Mouse (Mus musculus) splenic B cell, adult 2 months (primary cell): ENCODE data around the gene BC005624.
A peak's percentile ranks its signal among the peaks of the same experiment; 100 is the strongest.
"Not testable (repeated sequence)": the region's sequence is repeated elsewhere in the genome, so short reads cannot be mapped to it uniquely, and the experiment has no call there.

ENCODE experiments used
- DNase-seq: peaks from one replicate; pipeline ENCODE4 v3.0.0-alpha.2; 2011; ENCODE audit warnings: low read depth, low spot score
- H3K27me3 ChIP-seq: 2 replicates; pipeline ENCODE4 v1.6.1; 2012; ENCODE audit warnings: mild to moderate bottlenecking, low read length, moderate library complexity, mixed read lengths; ENCODE audit not compliant: control insufficient read depth, poor library complexity, insufficient read depth, severe bottlenecking
- H3K36me3 ChIP-seq: 2 replicates; pipeline ENCODE4 v1.6.1; 2012; ENCODE audit warnings: mild to moderate bottlenecking, low read length, moderate library complexity, mixed read lengths; ENCODE audit not compliant: control insufficient read depth, poor library complexity, insufficient read depth, severe bottlenecking

BC005624 gene

GRCm38 (mm10) chr2:30954797-30955196 is 27.2 kb downstream of the BC005624 start:
- no peaks in the 10 kb centered on the region for H3K27me3 ChIP-seq
- DNase-seq = peak; percentile 30
- peaks cover 1% of the 10 kb centered on the region for H3K36me3 ChIP-seq

- no peaks in the 10 kb centered on the region for H3K27me3 ChIP-seq
- DNase-seq = peak; percentile 87
Observed at GRCm38 (mm10) chr2:30952824-30953490, 29.0 kb downstream of the BC005624 start, which contains the start of gene Tor1b. Gene Tor1b (plus strand): TSS chr2:30952959.

GRCm38 (mm10) chr2:30952457-30952823 is 29.6 kb downstream of the BC005624 start:
- DNase-seq = no peak
- H3K27me3 ChIP-seq = no peaks in the 10 kb centered on the region
- H3K36me3 ChIP-seq = no peaks in the 10 kb centered on the region; the same call in 1 of the 2 replicates

More at GRCm38 (mm10) chr2:30952824-30953490, 29.0 kb downstream of the BC005624 start, which contains the start of gene Tor1b:
- H3K36me3 ChIP-seq = no peaks in the 10 kb centered on the region; the same call in 1 of the 2 replicates

GRCm38 (mm10) chr2:30942603-30943011 is 39.4 kb downstream of the BC005624 start:
- peak; percentile 86 for DNase-seq
- H3K27me3 ChIP-seq = no peaks in the 10 kb centered on the region

GRCm38 (mm10) chr2:30942116-30942515 is 39.9 kb downstream of the BC005624 start:
- H3K36me3 ChIP-seq, H3K27me3 ChIP-seq: not testable (repeated sequence)
- peak; percentile 44 for DNase-seq

More at GRCm38 (mm10) chr2:30942603-30943011, 39.4 kb downstream of the BC005624 start:
- no peaks in the 10 kb centered on the region for H3K36me3 ChIP-seq

GRCm38 (mm10) chr2:30941586-30941985 is 40.4 kb downstream of the BC005624 start:
- DNase-seq = no peak

GRCm38 (mm10) chr2:30938574-30938991 is 43.4 kb downstream of the BC005624 start:
- H3K27me3 ChIP-seq = no peaks in the 10 kb centered on the region
- no peak for DNase-seq
- H3K36me3 ChIP-seq = peaks cover 2% of the 10 kb centered on the region; the same call in 1 of the 2 replicates

More at GRCm38 (mm10) chr2:30941586-30941985, 40.4 kb downstream of the BC005624 start:
- Histone ChIP-seq H3K36me3 (no peaks in the 10 kb centered on the region), H3K27me3 (no peaks in the 10 kb centered on the region)

GRCm38 (mm10) chr2:30937731-30938130 is 44.3 kb downstream of the BC005624 start:
- Histone ChIP-seq H3K36me3 (peaks cover 2% of the 10 kb centered on the region; the same call in 1 of the 2 replicates), H3K27me3 (no peaks in the 10 kb centered on the region)
- no peak for DNase-seq

- H3K27me3 ChIP-seq = no peaks in the 10 kb centered on the region
- DNase-seq = no peak
- peaks cover 2% of the 10 kb centered on the region; the same call in 1 of the 2 replicates for H3K36me3 ChIP-seq
Observed at GRCm38 (mm10) chr2:30936808-30937207, 45.2 kb downstream of the BC005624 start.

GRCm38 (mm10) chr2:30933917-30934450 is 48.0 kb downstream of the BC005624 start:
- H3K27me3 ChIP-seq = no peaks in the 10 kb centered on the region
- H3K36me3 ChIP-seq = peaks cover 2% of the 10 kb centered on the region; the same call in 1 of the 2 replicates
- DNase-seq = peak; percentile 83

GRCm38 (mm10) chr2:30933032-30933431 is 49.0 kb downstream of the BC005624 start:
- Histone ChIP-seq H3K27me3 (no peaks in the 10 kb centered on the region), H3K36me3 (peaks cover 2% of the 10 kb centered on the region; the same call in 1 of the 2 replicates)
- DNase-seq = no peak

- DNase-seq = no peak
- no peaks in the 10 kb centered on the region for H3K27me3 ChIP-seq
Observed at GRCm38 (mm10) chr2:30931922-30932321, 50.1 kb downstream of the BC005624 start.

GRCm38 (mm10) chr2:30930846-30931245 is 51.2 kb downstream of the BC005624 start:
- not testable (repeated sequence) for DNase-seq

More at GRCm38 (mm10) chr2:30931922-30932321, 50.1 kb downstream of the BC005624 start:
- H3K36me3 ChIP-seq = peaks cover 2% of the 10 kb centered on the region; the same call in 1 of the 2 replicates

GRCm38 (mm10) chr2:30929483-30930045 is 52.4 kb downstream of the BC005624 start, which contains the start of gene Ptges:
Gene Ptges (minus strand): TSS chr2:30929863.
- peak; percentile 41 for DNase-seq
- H3K36me3 ChIP-seq = peaks cover 2% of the 10 kb centered on the region; the same call in 1 of the 2 replicates

More at GRCm38 (mm10) chr2:30930846-30931245, 51.2 kb downstream of the BC005624 start:
- not testable (repeated sequence) for H3K36me3 ChIP-seq, H3K27me3 ChIP-seq

More at GRCm38 (mm10) chr2:30929483-30930045, 52.4 kb downstream of the BC005624 start, which contains the start of gene Ptges:
- no peaks in the 10 kb centered on the region for H3K27me3 ChIP-seq
